Mouse (Mus musculus) testis, adult 2 months (tissue): ENCODE results near the gene Dnajb3. TPM values are rescaled to one million over a fixed set of nuclear protein-coding genes. Genes with fewer than 3 reads are reported as not detected.

Source experiments
- H3K27ac ChIP-seq: fragments of 200-500 bp; 2 replicates; pipeline ENCODE4 v1.5.1; 2012; ENCODE audit warnings: low read depth, low read length; ENCODE audit not compliant: control insufficient read depth, insufficient read depth
- H3K27me3 ChIP-seq: fragments of 200-500 bp; 2 replicates; pipeline ENCODE4 v1.6.1; 2012; ENCODE audit warnings: mild to moderate bottlenecking, low read length, moderate library complexity; ENCODE audit not compliant: control insufficient read depth, insufficient read depth
- H3K36me3 ChIP-seq: fragments of 200-500 bp; 2 replicates; pipeline ENCODE4 v1.6.1; 2012; ENCODE audit warnings: mild to moderate bottlenecking, low read length; ENCODE audit not compliant: control insufficient read depth, insufficient read depth
- H3K4me1 ChIP-seq: fragments of 200-500 bp; 2 replicates; pipeline ENCODE4 v1.6.1; 2012; ENCODE audit warnings: low read length; ENCODE audit not compliant: control insufficient read depth, insufficient read depth
- H3K4me3 ChIP-seq: fragments of 200-500 bp; 2 replicates; pipeline ENCODE4 v1.5.1; 2012; ENCODE audit warnings: low read depth, mild to moderate bottlenecking, low read length, moderate library complexity, mixed read lengths; ENCODE audit not compliant: control insufficient read depth
- CTCF ChIP-seq: fragments of 200-500 bp; IDR thresholded peaks from 2 replicates; pipeline ENCODE4 v1.5.1; 2012; ENCODE audit warnings: low read depth, mild to moderate bottlenecking, inconsistent platforms, low read length, moderate library complexity; ENCODE audit not compliant: control insufficient read depth, insufficient read depth, insufficient replicate concordance
- POLR2A ChIP-seq: fragments of 200-500 bp; IDR thresholded peaks from 2 replicates; pipeline ENCODE4 v1.6.1; 2012; ENCODE audit warnings: low read depth, mild to moderate bottlenecking, inconsistent platforms, low read length, moderate library complexity; ENCODE audit not compliant: control insufficient read depth
- polyA plus RNA-seq: library from polyadenylated mRNA; depleted of rRNA; stranded (reverse); fragments of >200 nt; gene quantifications from 2 replicates; pipeline ENCODE4 v1.2.3, GENCODE M21; 2012

Dnajb3 gene
- polyA plus RNA-seq, 1 experiment = 1,175 TPM

GRCm38 (mm10) chr1:88219054-88219453 lies 13.5 kb upstream of the Dnajb3 start:
- Histone ChIP-seq H3K4me3 (no peak overlapping the region), H3K4me1 (no peaks in the 10 kb centered on the region), H3K27ac (no peak overlapping the region), H3K36me3 (no peaks in the 10 kb centered on the region), H3K27me3 (no peaks in the 10 kb centered on the region)
- TF ChIP-seq POLR2A = no peak
- no peak for TF ChIP-seq CTCF

- H3K4me1 ChIP-seq = no peaks in the 10 kb centered on the region
- H3K27ac ChIP-seq = no peak overlapping the region
- no peaks in the 10 kb centered on the region for H3K36me3 ChIP-seq
- H3K27me3 ChIP-seq = no peaks in the 10 kb centered on the region
- TF ChIP-seq CTCF (no peak), POLR2A (no peak)
- H3K4me3 ChIP-seq = no peak overlapping the region
These were observed 13.0 kb upstream of the Dnajb3 start for GRCm38 (mm10) chr1:88218591-88218990.

GRCm38 (mm10) chr1:88218051-88218450 lies 12.5 kb upstream of the Dnajb3 start:
- Histone ChIP-seq H3K27me3 (no peaks in the 10 kb centered on the region), H3K4me3 (no peak overlapping the region), H3K4me1 (no peaks in the 10 kb centered on the region), H3K27ac (no peak overlapping the region), H3K36me3 (no peaks in the 10 kb centered on the region)
- TF ChIP-seq CTCF (no peak), POLR2A (no peak)

DNA sequence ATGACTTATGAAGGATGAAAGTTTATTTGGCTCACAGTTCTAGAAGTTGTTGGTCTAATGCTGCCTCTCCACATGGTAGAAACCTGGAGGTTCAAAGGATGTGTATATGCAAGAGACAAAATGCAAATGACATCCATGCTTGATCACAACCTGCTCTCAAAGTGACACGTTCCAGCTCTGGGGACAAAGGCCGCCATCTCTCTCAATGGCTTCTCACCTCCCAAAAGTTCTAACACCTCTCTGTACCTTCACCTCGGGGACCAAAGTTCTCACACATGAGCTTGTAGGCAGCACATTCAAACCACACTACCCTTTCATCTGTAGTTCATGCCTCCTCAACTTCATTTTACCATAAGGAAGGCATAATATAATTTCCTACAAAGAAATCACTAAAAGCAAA lies 12.0 kb upstream of the Dnajb3 start:
- no peaks in the 10 kb centered on the region for H3K36me3 ChIP-seq
- H3K27me3 ChIP-seq = no peaks in the 10 kb centered on the region
- TF ChIP-seq CTCF (no peak), POLR2A (no peak)

GRCm38 (mm10) chr1:88217144-88217543 lies 11.6 kb upstream of the Dnajb3 start:
- H3K27ac ChIP-seq = no peak overlapping the region
- TF ChIP-seq POLR2A (no peak), CTCF (no peak)
- no peaks in the 10 kb centered on the region for H3K4me1 ChIP-seq
- H3K36me3 ChIP-seq = no peaks in the 10 kb centered on the region
- H3K27me3 ChIP-seq = no peaks in the 10 kb centered on the region
- no peak overlapping the region for H3K4me3 ChIP-seq

More for the DNA sequence above, 12.0 kb upstream of the Dnajb3 start:
- Histone ChIP-seq H3K27ac (no peak overlapping the region), H3K4me1 (no peaks in the 10 kb centered on the region), H3K4me3 (no peak overlapping the region)

GRCm38 (mm10) chr1:88216551-88216950 lies 11.0 kb upstream of the Dnajb3 start:
- H3K4me1 ChIP-seq = no peaks in the 10 kb centered on the region
- TF ChIP-seq POLR2A (no peak), CTCF (no peak)
- no peak overlapping the region for H3K4me3 ChIP-seq
- H3K27ac ChIP-seq = no peak overlapping the region
- no peaks in the 10 kb centered on the region for H3K36me3 ChIP-seq
- no peaks in the 10 kb centered on the region for H3K27me3 ChIP-seq

DNA sequence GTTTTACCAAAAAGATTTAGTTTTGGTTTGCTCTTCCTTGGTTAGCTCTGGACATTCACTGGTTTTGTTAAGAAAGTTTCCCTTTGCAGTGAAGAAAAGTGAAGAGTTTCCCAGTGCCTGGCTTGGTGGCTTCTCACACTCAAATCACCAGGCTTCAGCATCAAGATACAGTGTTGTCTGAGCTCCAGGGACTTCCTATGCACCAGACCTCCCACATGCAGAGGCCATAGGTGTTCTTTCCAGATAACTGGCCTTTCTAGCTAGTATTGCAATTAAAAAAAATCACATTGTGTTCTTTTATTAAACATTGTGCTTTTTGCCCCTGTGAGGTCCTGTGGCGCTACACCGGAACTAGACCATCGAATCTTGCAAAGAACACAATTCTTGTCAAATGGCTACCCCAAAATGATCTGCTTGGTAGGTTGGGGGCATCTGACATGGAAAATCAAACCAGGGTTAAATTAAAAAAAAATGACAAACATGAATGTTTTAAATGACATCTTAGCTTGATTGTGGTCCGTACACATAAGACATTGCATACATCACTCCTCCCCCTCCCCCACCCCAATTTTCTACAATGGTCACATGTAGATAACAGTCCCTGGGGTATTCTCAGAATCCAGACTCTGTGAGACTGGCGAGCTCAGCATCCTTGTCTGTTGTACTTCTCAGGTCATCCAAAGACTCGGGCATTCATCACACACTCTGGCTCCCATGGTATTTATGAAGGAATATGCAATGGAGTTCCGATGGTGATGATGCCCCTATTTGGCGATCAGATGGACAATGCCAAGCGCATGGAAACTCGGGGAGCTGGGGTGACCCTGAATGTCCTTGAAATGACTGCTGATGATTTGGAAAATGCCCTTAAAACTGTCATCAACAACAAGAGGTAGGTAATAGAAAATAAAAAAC lies 10.1 kb upstream of the Dnajb3 start:
- H3K4me1 ChIP-seq = no peaks in the 10 kb centered on the region
- H3K36me3 ChIP-seq = no peaks in the 10 kb centered on the region
- TF ChIP-seq POLR2A = no peak
- TF ChIP-seq CTCF = no peak
- no peak overlapping the region for H3K27ac ChIP-seq
- no peak overlapping the region for H3K4me3 ChIP-seq
- H3K27me3 ChIP-seq = no peaks in the 10 kb centered on the region
